21 mouse cellular contexts compared by ENCODE assay signal in the genomic region with DNA sequence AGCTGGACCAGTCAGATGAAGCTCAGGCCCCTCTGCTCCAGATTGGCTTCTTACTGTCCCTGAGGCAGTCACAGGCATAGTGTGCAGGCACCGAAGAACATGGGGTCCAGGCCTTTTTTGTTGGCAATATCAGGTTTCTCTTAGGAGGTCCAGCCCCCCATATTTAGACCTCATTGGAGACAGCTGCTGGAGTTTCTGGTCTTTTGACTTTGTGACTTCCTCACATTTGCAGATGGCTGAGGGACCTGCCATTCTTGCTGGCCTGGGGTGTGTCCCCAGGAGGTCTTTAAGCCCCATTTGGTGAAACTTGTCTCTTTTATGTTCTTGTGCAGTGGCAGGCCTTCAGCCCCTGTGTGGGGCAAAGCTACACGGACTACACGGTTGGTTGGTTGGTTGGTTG. TPM values are rescaled to one million over a fixed set of nuclear protein-coding genes. Genes with fewer than 3 reads are reported as not detected.
DNase-seq lines count a peak whose midpoint lies in the region; ATAC-seq and TF ChIP-seq lines count a peak whose summit lies in the region.
"Had no signal": no experiment of that assay in that cellular context is flagged by ENCODE, and none has a peak within 500 bp of the region (broad histone marks: within the 10 kb centered on the region; RNA-seq: fewer than 3 reads in every experiment).

No protein-coding gene starts in this region.

- no peak for TF ChIP-seq POLR2A in MEL (IDR thresholded peaks at IDR 0.05; ENCODE audit: control insufficient read depth in 1 of 2, insufficient read depth in 1 of 2, low read depth in 1 of 2, low read length in 2 of 2, poor library complexity in 1 of 2)

- no peak overlapping the region for H3K9ac ChIP-seq in forebrain, embryonic 14.5 days (ENCODE audit: low read length)
- H3K9ac ChIP-seq in hindbrain, postnatal 0 days (replicated peaks; ENCODE audit: low read length): no peak overlapping the region
- no peak overlapping the region for H3K9ac ChIP-seq in hindbrain, embryonic 13.5 days
- no peak overlapping the region for H3K9ac ChIP-seq in MEL (ENCODE audit: control insufficient read depth, low read depth, low read length, poor library complexity, severe bottlenecking)
- H3K9ac ChIP-seq: forebrain, embryonic 15.5 days had no signal

- H3K36me3 ChIP-seq in forebrain, embryonic 10.5 days (replicated peaks): peaks cover 18% of the 10 kb centered on the region
- H3K36me3 ChIP-seq in forebrain, embryonic 14.5 days (ENCODE audit: control insufficient read depth, insufficient read depth, low read length): no peaks in the 10 kb centered on the region
- H3K36me3 ChIP-seq in hindbrain, postnatal 0 days (ENCODE audit: insufficient read depth, low read length): no peaks in the 10 kb centered on the region
- H3K36me3 ChIP-seq in hindbrain, embryonic 13.5 days: no peaks in the 10 kb centered on the region
- peaks cover 0 to 16% of the 10 kb centered on the region in 2 experiments; a peak in 2 of 4 replicates for H3K36me3 ChIP-seq in MEL (ENCODE audit: control insufficient read depth in 1 of 2, insufficient read depth in 2 of 2, low read length in 2 of 2)
- H3K36me3 ChIP-seq: forebrain, embryonic 15.5 days; G1E had no signal

- H3K4me3 ChIP-seq in forebrain, embryonic 10.5 days: no peak overlapping the region
- H3K4me3 ChIP-seq in forebrain, embryonic 14.5 days (ENCODE audit: low read depth, low read length): no peak overlapping the region
- H3K4me3 ChIP-seq in hindbrain, postnatal 0 days (ENCODE audit: low read length): no peak overlapping the region
- no peak overlapping the region for H3K4me3 ChIP-seq in hindbrain, embryonic 13.5 days
- no peak overlapping the region for H3K4me3 ChIP-seq in MEL (ENCODE audit: control insufficient read depth in 1 of 2, insufficient read depth in 1 of 2, low read depth in 2 of 2, low read length in 2 of 2)
- H3K4me3 ChIP-seq: forebrain, embryonic 15.5 days had no signal

- H3K27ac ChIP-seq in forebrain, embryonic 10.5 days: peak overlapping the region; percentile 56; the same call in 1 of the 2 replicates
- no peak overlapping the region for H3K27ac ChIP-seq in forebrain, embryonic 14.5 days (ENCODE audit: low read depth, low read length)
- H3K27ac ChIP-seq in hindbrain, postnatal 0 days: 0 out of 2 replicates have a peak overlapping the region, but pooled peaks have one; percentile 3
- H3K27ac ChIP-seq in hindbrain, embryonic 13.5 days: no peak overlapping the region
- no peak overlapping the region for H3K27ac ChIP-seq in MEL (ENCODE audit: control insufficient read depth, low read depth, low read length)
- H3K27ac ChIP-seq: forebrain, embryonic 15.5 days had no signal

- no peak for TF ChIP-seq RAD21 in MEL (IDR thresholded peaks at IDR 0.05; ENCODE audit: low read depth, low read length)

- H3K79me2 ChIP-seq in MEL (ENCODE audit: control insufficient read depth, insufficient read depth, low read length, poor library complexity): no peaks in the 10 kb centered on the region

- no peak for TF ChIP-seq EP300 in MEL (IDR thresholded peaks at IDR 0.05; ENCODE audit: low read depth in 1 of 2, low read length in 2 of 2)

- intact Hi-C loops in heart, postnatal 10 days (cut with DNase I): no loop called here

- DNase-seq in forebrain, embryonic 10.5 days (ENCODE audit: extremely low spot score, low spot score): no peak
- no peak for DNase-seq in forebrain, embryonic 14.5 days (ENCODE audit: low spot score)
- DNase-seq in hindbrain, postnatal 0 days (ENCODE audit: low spot score): no peak
- peak; percentile 70 for DNase-seq in A20 (ENCODE audit: low read depth, low spot score)
- DNase-seq in MEL (ENCODE audit: low read depth, low spot score): peak; percentile 51
- DNase-seq in heart, postnatal 10 days: no peak
- DNase-seq: adrenal gland, adult 2 months; adrenal gland, postnatal 14 days; cerebellum, adult 9-10 months; embryo, embryonic 11 days; gastrocnemius, postnatal 14 days; heart, postnatal 36 days; kidney, adult 18-20 months; kidney, adult 9 months had no signal

- H3K9me3 ChIP-seq in forebrain, embryonic 10.5 days: no peaks in the 10 kb centered on the region
- H3K9me3 ChIP-seq in forebrain, embryonic 14.5 days (replicated peaks; ENCODE audit: control insufficient read depth, low read length): no peaks in the 10 kb centered on the region
- H3K9me3 ChIP-seq in hindbrain, postnatal 0 days (ENCODE audit: low read length): no peaks in the 10 kb centered on the region
- no peaks in the 10 kb centered on the region for H3K9me3 ChIP-seq in hindbrain, embryonic 13.5 days
- no peaks in the 10 kb centered on the region for H3K9me3 ChIP-seq in MEL (replicated peaks; ENCODE audit: insufficient read depth, low read length)
- H3K9me3 ChIP-seq: forebrain, embryonic 15.5 days; G1E had no signal

- no peaks in the 10 kb centered on the region for H3K27me3 ChIP-seq in forebrain, embryonic 10.5 days (ENCODE audit: poor library complexity, severe bottlenecking)
- no peaks in the 10 kb centered on the region for H3K27me3 ChIP-seq in forebrain, embryonic 14.5 days (replicated peaks; ENCODE audit: control insufficient read depth, insufficient read depth, low read length)
- no peaks in the 10 kb centered on the region for H3K27me3 ChIP-seq in hindbrain, postnatal 0 days (ENCODE audit: insufficient read depth, low read length)
- H3K27me3 ChIP-seq in hindbrain, embryonic 13.5 days: no peaks in the 10 kb centered on the region
- H3K27me3 ChIP-seq in MEL (ENCODE audit: control insufficient read depth in 1 of 2, insufficient read depth in 2 of 2, low read length in 2 of 2): peaks cover 0 to under 1% of the 10 kb centered on the region in 2 experiments; a peak in 2 of 4 replicates
- H3K27me3 ChIP-seq: forebrain, embryonic 15.5 days had no signal

- H3K4me2 ChIP-seq in forebrain, embryonic 14.5 days (ENCODE audit: low read length): no peak overlapping the region
- no peak overlapping the region for H3K4me2 ChIP-seq in hindbrain, postnatal 0 days (ENCODE audit: low read depth, low read length)
- H3K4me2 ChIP-seq in hindbrain, embryonic 13.5 days: no peak overlapping the region
- H3K4me2 ChIP-seq: forebrain, embryonic 15.5 days; heart, embryonic 11.5 days had no signal

- H3K4me1 ChIP-seq in forebrain, embryonic 10.5 days: peaks cover 60% of the 10 kb centered on the region
- peaks cover 11% of the 10 kb centered on the region for H3K4me1 ChIP-seq in forebrain, embryonic 14.5 days (ENCODE audit: control insufficient read depth, insufficient read depth, low read length)
- peaks cover 7% of the 10 kb centered on the region; the same call in 1 of the 2 replicates for H3K4me1 ChIP-seq in hindbrain, postnatal 0 days (ENCODE audit: insufficient read depth, low read length)
- H3K4me1 ChIP-seq in hindbrain, embryonic 13.5 days (replicated peaks): peaks cover 44% of the 10 kb centered on the region
- H3K4me1 ChIP-seq in MEL (ENCODE audit: control insufficient read depth in 1 of 2, insufficient read depth in 2 of 2, low read length in 2 of 2): peaks cover 8 to 23% of the 10 kb centered on the region in 2 experiments

- 53% methylated on average over 3 of the region's 3 CpGs for WGBS in forebrain, embryonic 10.5 days
- WGBS in forebrain, embryonic 14.5 days: 63% methylated on average over 3 of the region's 3 CpGs
- 56% methylated on average over 3 of the region's 3 CpGs for WGBS in hindbrain, postnatal 0 days
- WGBS in hindbrain, embryonic 13.5 days: 64% methylated on average over 3 of the region's 3 CpGs

- TF ChIP-seq CTCF in hindbrain, postnatal 0 days (IDR thresholded peaks at IDR 0.05; ENCODE audit: low read depth): no peak
- no peak for TF ChIP-seq CTCF in MEL (IDR thresholded peaks at IDR 0.05 in 2 of 3, conservative IDR thresholded peaks at IDR 0.05 in 1 of 3; ENCODE audit: control insufficient read depth in 1 of 3, insufficient read depth in 1 of 3, low read depth in 2 of 3, low read length in 3 of 3, poor library complexity in 1 of 3, severe bottlenecking in 1 of 3)

- ATAC-seq in forebrain, embryonic 14.5 days: no peak
- no peak for ATAC-seq in hindbrain, postnatal 0 days
- no peak for ATAC-seq in hindbrain, embryonic 13.5 days (ENCODE audit: low FRiP score)
- ATAC-seq: forebrain, embryonic 15.5 days; hindbrain, embryonic 16.5 days; inflammation-experienced regulatory T-cells, adult 6 months; intestine, embryonic 16.5 days had no signal

TF ChIP-seq in MEL, 35 proteins besides CTCF, POLR2A, EP300 and RAD21:
- TF ChIP-seq MAFK (IDR thresholded peaks at IDR 0.05; ENCODE audit: borderline replicate concordance, low read depth, low read length) (no peak), POLR2AphosphoS2 (IDR thresholded peaks at IDR 0.05; ENCODE audit: low read length) (no peak), USF1 (IDR thresholded peaks at IDR 0.05; ENCODE audit: low read depth, low read length) (no peak), MAZ (IDR thresholded peaks at IDR 0.05; ENCODE audit: low read depth, low read length) (0 out of 2 replicates have a peak, but pooled peaks have one; percentile 22), NRF1 (IDR thresholded peaks at IDR 0.05; ENCODE audit: insufficient read depth, low read depth, low read length, poor library complexity, severe bottlenecking) (no peak), UBTF (IDR thresholded peaks at IDR 0.05; ENCODE audit: borderline replicate concordance, insufficient read depth, low read depth, low read length) (no peak), MEF2A (IDR thresholded peaks at IDR 0.05; ENCODE audit: extremely low read depth, insufficient replicate concordance, low read depth, low read length, poor library complexity, severe bottlenecking) (no peak)
TF ChIP-seq in MEL: peak in this region for 1.

RNA-seq across cellular contexts. Expression of a gene that starts 31.4 kb away (rescaled TPM):
- 20.0 and 24.9 TPM in 2 replicates for polyA plus RNA-seq in forebrain, embryonic 10.5 days (2016; fragmentation: Nextera tagmentation; extraction: Ambion mirVana)
- 13.0 and 18.6 TPM in 2 replicates for polyA plus RNA-seq in forebrain, embryonic 14.5 days (2014; fragmentation: Nextera tagmentation; extraction: Ambion mirVana)
- total RNA-seq in hindbrain, postnatal 0 days (2014; rRNA removed): 33.6 and 44.6 TPM in 2 replicates
- 35.8 and 40.9 TPM in 2 replicates for polyA plus RNA-seq in hindbrain, postnatal 0 days (2015; fragmentation: Nextera tagmentation; extraction: Ambion mirVana)
- polyA plus RNA-seq in hindbrain, embryonic 13.5 days (2015; fragmentation: Nextera tagmentation; extraction: Ambion mirVana): 46.4 and 49.5 TPM in 2 replicates
- total RNA-seq in MEL (2012; rRNA removed): 1.0 and 1.1 TPM in 2 replicates
- polyA plus RNA-seq in MEL (2012; ENCODE audit: insufficient read depth in 1 of 2, insufficient read length in 2 of 2, low read depth in 1 of 2, low replicate concordance in 2 of 2, missing spikeins in 1 of 2): 1 to 10 TPM in 1 of 2 experiments, not detected in 1; 4.8 TPM
- total RNA-seq in heart, postnatal 10 days (2021): 10 to 100 TPM; 45.6 to 48.4 TPM

Comparison
In these comparisons a context has a peak if more than half of its experiments do, and no peak if none do; other contexts are left out.
1. H3K27ac ChIP-seq: peak in forebrain, embryonic 10.5 days (single experiment) and hindbrain, postnatal 0 days (single experiment); none in forebrain, embryonic 14.5 days (single experiment), hindbrain, embryonic 13.5 days (single experiment) and MEL (single experiment).
2. DNase-seq: peak in A20 (single experiment) and MEL (single experiment); none in forebrain, embryonic 10.5 days (single experiment), forebrain, embryonic 14.5 days (single experiment), hindbrain, postnatal 0 days (single experiment) and heart, postnatal 10 days (0 of 2).